Mouse (Mus musculus): Measurements from ENCODE around the gene Cd96.

- TF ChIP-seq CTCF (IDR thresholded peaks at IDR 0.05; ENCODE audit: low read depth) = no peak
- no peak for TF ChIP-seq EP300 (IDR thresholded peaks at IDR 0.05; ENCODE audit: low read depth)
These were observed 99.7 kb downstream of the Cd96 start for GRCm38 (mm10) chr16:46020396-46020795.
